Mouse (Mus musculus) cerebellum, adult 2 months (tissue): ENCODE measurements around the gene Map6.

Experiments used
- CTCF ChIP-seq: fragments of 200-500 bp; IDR thresholded peaks from 2 replicates; pipeline ENCODE4 v1.5.1; 2011; ENCODE audit warnings: low read depth, mild to moderate bottlenecking, control low read depth, low read length, moderate library complexity, borderline replicate concordance; ENCODE audit not compliant: insufficient read depth
- POLR2A ChIP-seq: fragments of 200-500 bp; IDR thresholded peaks from 2 replicates; pipeline ENCODE4 v1.6.1; 2011; ENCODE audit warnings: low read length, control low read depth, borderline replicate concordance; ENCODE audit not compliant: insufficient read depth

GRCm38 (mm10) chr7:99305688-99306087 is 38.4 kb downstream of the Map6 start:
- TF ChIP-seq CTCF (no peak), POLR2A (no peak)
